Mouse (Mus musculus) ES-E14 (cell line): ENCODE measurements around the gene Hunk. TPM values are rescaled to one million over a fixed set of nuclear protein-coding genes. Genes with fewer than 3 reads are reported as not detected.

Experiments
- DNase-seq: peaks from one replicate; pipeline ENCODE4 v3.0.0-alpha.2; 2013; ENCODE audit warnings: low read depth, low spot score
- H3K27ac ChIP-seq: 2 replicates; pipeline ENCODE4 v1.5.1; 2012; ENCODE audit warnings: low read depth, mild to moderate bottlenecking, low read length, moderate library complexity, mixed read lengths; ENCODE audit not compliant: poor library complexity, insufficient read depth, severe bottlenecking
- H3K36me3 ChIP-seq: 2 replicates; pipeline ENCODE4 v1.6.1; 2012; ENCODE audit warnings: mild to moderate bottlenecking, low read length, moderate library complexity, mixed read lengths; ENCODE audit not compliant: control insufficient read depth, poor library complexity, insufficient read depth, severe bottlenecking
- H3K4me1 ChIP-seq, 2 experiments: fragments of 150-350 bp in 1 of 2; sonication (generic) in 1 of 2; 2 replicates each; pipeline ENCODE4 v1.6.1; 2012; ENCODE audit warnings: low read length in 2 of 2, mild to moderate bottlenecking in 1 of 2, mixed read lengths in 1 of 2; ENCODE audit not compliant: control insufficient read depth in 2 of 2, insufficient read depth in 2 of 2, poor library complexity in 1 of 2
- H3K4me3 ChIP-seq, 2 experiments: fragments of 150-350 bp in 1 of 2; sonication (generic) in 1 of 2; 2 replicates each; pipeline ENCODE4 v1.5.1; 2012; ENCODE audit warnings: low read length in 2 of 2, low read depth in 1 of 2, mild to moderate bottlenecking in 1 of 2, mixed read lengths in 1 of 2; ENCODE audit not compliant: insufficient read depth in 1 of 2, poor library complexity in 1 of 2, severe bottlenecking in 1 of 2
- H3K9ac ChIP-seq: 2 replicates; pipeline ENCODE4 v1.6.1; 2012; ENCODE audit warnings: low read depth, mild to moderate bottlenecking, low read length, mixed read lengths; ENCODE audit not compliant: poor library complexity, insufficient read depth, severe bottlenecking
- H3K9me3 ChIP-seq: fragments of 150-350 bp; sonication (generic); 2 replicates; pipeline ENCODE4 v1.6.1; 2012; ENCODE audit warnings: low read depth, mild to moderate bottlenecking, low read length; ENCODE audit not compliant: control insufficient read depth, insufficient read depth
- CHD2 ChIP-seq: IDR thresholded peaks from 2 replicates; pipeline ENCODE4 v1.6.1; 2014; ENCODE audit warnings: mild to moderate bottlenecking, low read depth, low read length, inconsistent platforms
- HCFC1 ChIP-seq: IDR thresholded peaks from 2 replicates; pipeline ENCODE4 v1.6.1; 2012; ENCODE audit warnings: low read length, inconsistent platforms, borderline replicate concordance; ENCODE audit not compliant: insufficient read depth
- MAFK ChIP-seq: IDR thresholded peaks from 2 replicates; pipeline ENCODE4 v1.6.1; 2014; ENCODE audit warnings: mild to moderate bottlenecking, low read depth, low read length, inconsistent platforms; ENCODE audit not compliant: insufficient read depth
- ZC3H11A ChIP-seq: IDR thresholded peaks from 2 replicates; pipeline ENCODE4 v1.6.1; 2012; ENCODE audit warnings: low read depth, mild to moderate bottlenecking, inconsistent platforms, low read length, borderline replicate concordance
- ZNF384 ChIP-seq: IDR thresholded peaks from 2 replicates; pipeline ENCODE4 v1.6.1; 2012; ENCODE audit warnings: low read depth, low read length, inconsistent platforms
- in situ Hi-C, 2 experiments: fragments of 600-800 bp; cut with MboI; formaldehyde crosslinking; loops; one replicate each; pipeline ENCODE4 v1.15.1; 2025; ENCODE audit warnings: low sequenced_read_pairs in 2 of 2, inconsistent platforms in 1 of 2; ENCODE audit not compliant: unreplicated experiment in 2 of 2
- total RNA-seq: library from RNA; depleted of rRNA; stranded (reverse); fragments of 300-350 nt; gene quantifications from 2 replicates; pipeline ENCODE4 v1.2.3, GENCODE M21; 2012

Hunk gene
- total RNA-seq, 1 experiment: 9.2 TPM

DNA sequence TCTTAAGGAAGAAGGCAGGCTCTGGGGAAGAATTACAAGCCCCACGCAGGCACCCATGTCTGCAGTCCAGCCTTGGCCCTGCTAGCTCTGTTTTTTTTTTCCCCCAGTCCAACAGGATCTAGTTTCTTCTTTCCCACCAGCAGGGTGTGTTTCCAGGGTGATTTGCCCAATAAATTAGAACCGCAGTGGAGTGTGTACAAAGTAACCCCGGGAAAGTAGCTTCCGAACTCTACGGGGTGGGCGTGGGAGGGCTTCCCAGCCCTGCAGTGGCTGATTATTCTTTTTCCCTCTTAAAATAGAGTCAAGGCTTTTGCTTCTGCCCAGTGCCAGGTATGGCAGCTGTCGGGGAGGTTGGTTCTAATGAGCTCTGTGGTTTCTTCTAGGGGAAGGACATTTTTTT lies 35.3 kb downstream of the Hunk start:
- TF ChIP-seq HCFC1: no peak
- no peak for TF ChIP-seq ZC3H11A
- no peak for TF ChIP-seq ZNF384
- TF ChIP-seq CHD2: no peak
- TF ChIP-seq MAFK: no peak
- no peak for DNase-seq
- in situ Hi-C loops: no loop called here
- H3K9me3 ChIP-seq: no peaks in the 10 kb centered on the region
- H3K4me1 ChIP-seq: peaks cover 8 to 29% of the 10 kb centered on the region in 2 experiments
- H3K36me3 ChIP-seq: peaks cover 4% of the 10 kb centered on the region; the same call in 1 of the 2 replicates
- H3K4me3 ChIP-seq: no peak overlapping the region
- no peak overlapping the region for H3K27ac ChIP-seq
- H3K9ac ChIP-seq: no peak overlapping the region

DNA sequence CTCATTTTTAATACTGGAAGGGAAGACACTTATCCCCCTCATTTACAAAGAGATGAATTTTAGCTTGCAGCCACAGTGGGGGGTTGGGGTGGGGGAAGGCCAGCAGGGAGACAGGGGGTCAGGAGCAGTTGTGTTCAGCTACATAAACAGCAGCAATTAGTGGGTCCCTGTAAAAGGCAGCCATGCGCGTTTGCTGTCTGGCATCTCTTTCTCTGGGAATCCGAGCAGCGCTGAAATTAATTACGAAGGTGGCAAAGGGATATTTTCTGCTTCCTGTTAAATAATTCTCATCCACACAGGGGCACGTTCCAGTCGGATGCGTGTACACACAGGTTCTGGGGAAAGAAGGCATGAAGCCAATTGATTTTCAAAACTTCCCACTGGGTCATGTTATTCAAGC lies 35.7 kb downstream of the Hunk start:
- H3K4me3 ChIP-seq: no peak overlapping the region
- TF ChIP-seq HCFC1 (no peak), MAFK (no peak), ZNF384 (no peak), ZC3H11A (no peak), CHD2 (no peak)
- in situ Hi-C loops: no loop called here
- H3K9me3 ChIP-seq: no peaks in the 10 kb centered on the region
- H3K36me3 ChIP-seq: peaks cover 4% of the 10 kb centered on the region; the same call in 1 of the 2 replicates
- no peak overlapping the region for H3K9ac ChIP-seq
- no peak for DNase-seq
- no peak overlapping the region for H3K27ac ChIP-seq
- H3K4me1 ChIP-seq: peaks cover 8 to 29% of the 10 kb centered on the region in 2 experiments

- Histone ChIP-seq H3K4me1 (peaks cover 9 to 29% of the 10 kb centered on the region in 2 experiments), H3K36me3 (peaks cover 5% of the 10 kb centered on the region; the same call in 1 of the 2 replicates), H3K9me3 (no peaks in the 10 kb centered on the region), H3K4me3 (no peak overlapping the region), H3K27ac (no peak overlapping the region), H3K9ac (no peak overlapping the region)
- DNase-seq: no peak
- no peak for TF ChIP-seq ZNF384
- no peak for TF ChIP-seq ZC3H11A
- TF ChIP-seq HCFC1: no peak
- TF ChIP-seq CHD2: no peak
- TF ChIP-seq MAFK: no peak
- in situ Hi-C loops: no loop called here
Observed at GRCm38 (mm10) chr16:90422108-90422529, 36.3 kb downstream of the Hunk start.

GRCm38 (mm10) chr16:90423898-90424297 lies 38.1 kb downstream of the Hunk start:
- peaks cover 3% of the 10 kb centered on the region; the same call in 1 of the 2 replicates for H3K36me3 ChIP-seq
- TF ChIP-seq HCFC1 (no peak), MAFK (no peak), ZNF384 (no peak), CHD2 (no peak), ZC3H11A (no peak)
- no peak overlapping the region for H3K9ac ChIP-seq
- H3K9me3 ChIP-seq: no peaks in the 10 kb centered on the region
- no peak overlapping the region for H3K27ac ChIP-seq
- in situ Hi-C loops: no loop called here
- H3K4me3 ChIP-seq: no peak overlapping the region
- no peak for DNase-seq
- H3K4me1 ChIP-seq: peaks cover 9 to 28% of the 10 kb centered on the region in 2 experiments
